Mouse (Mus musculus): Measurements from ENCODE around the gene Dupd1. TPM values are rescaled to one million over a fixed set of nuclear protein-coding genes. Genes with fewer than 3 reads are reported as not detected.

The Dupd1 gene
- polyA plus RNA-seq, 1 experiment = not detected

- WGBS = 23% methylated on average over 17 of the region's 17 CpGs
Measured at GRCm38 (mm10) chr14:21719646-21720383, 5.4 kb upstream of the Dupd1 start.

DNA sequence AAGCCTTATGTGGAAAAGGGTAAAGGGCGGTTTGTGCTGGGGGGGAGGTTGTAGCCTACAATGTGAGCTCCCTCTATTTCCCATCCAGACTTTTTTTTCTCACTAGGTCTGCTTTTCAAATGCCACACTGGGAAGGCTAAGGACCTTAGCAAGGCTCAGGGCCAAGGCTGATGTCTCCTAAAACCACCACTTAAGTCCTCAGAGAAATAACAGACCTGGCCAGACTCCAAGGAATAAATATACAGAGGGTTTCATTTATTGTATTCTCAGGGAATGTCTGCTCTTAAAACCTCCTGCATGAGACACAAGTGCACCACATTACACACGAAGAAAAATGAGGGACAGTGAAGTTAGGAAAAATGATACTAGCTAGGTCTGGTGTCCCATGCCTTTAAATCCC, 3.1 kb downstream of the Dupd1 start:
- TF ChIP-seq CTCF (IDR thresholded peaks at IDR 0.05; ENCODE audit: borderline replicate concordance, insufficient read depth, low read depth, low read length) = no peak
- TF ChIP-seq POLR2A (IDR thresholded peaks at IDR 0.05; ENCODE audit: borderline replicate concordance, insufficient read depth, low read length) = no peak
- no peak overlapping the region for H3K27ac ChIP-seq (ENCODE audit: insufficient read depth, low read length)
- no peak overlapping the region for H3K4me3 ChIP-seq (replicated peaks; ENCODE audit: insufficient read depth, low read depth, low read length)
- no peak for DNase-seq
- H3K27me3 ChIP-seq (ENCODE audit: control insufficient read depth, insufficient read depth, low read length) = no peaks in the 10 kb centered on the region
- 79% methylated on average over 2 of the region's 2 CpGs for WGBS
- H3K4me1 ChIP-seq (ENCODE audit: control insufficient read depth, insufficient read depth, low read length) = no peaks in the 10 kb centered on the region

More at GRCm38 (mm10) chr14:21719646-21720383, 5.4 kb upstream of the Dupd1 start:
- H3K4me3 ChIP-seq (replicated peaks; ENCODE audit: insufficient read depth, low read depth, low read length) = no peak overlapping the region
- TF ChIP-seq POLR2A (IDR thresholded peaks at IDR 0.05; ENCODE audit: borderline replicate concordance, insufficient read depth, low read length) = no peak
- no peak for TF ChIP-seq CTCF (IDR thresholded peaks at IDR 0.05; ENCODE audit: borderline replicate concordance, insufficient read depth, low read depth, low read length)
- no peaks in the 10 kb centered on the region for H3K4me1 ChIP-seq (ENCODE audit: control insufficient read depth, insufficient read depth, low read length)
- no peak for DNase-seq
- no peak overlapping the region for H3K27ac ChIP-seq (ENCODE audit: insufficient read depth, low read length)
- no peaks in the 10 kb centered on the region for H3K27me3 ChIP-seq (ENCODE audit: control insufficient read depth, insufficient read depth, low read length)

GRCm38 (mm10) chr14:21709545-21709944, 4.8 kb downstream of the Dupd1 start:
- no peak for TF ChIP-seq CTCF (IDR thresholded peaks at IDR 0.05; ENCODE audit: borderline replicate concordance, insufficient read depth, low read depth, low read length)
- no peak for TF ChIP-seq POLR2A (IDR thresholded peaks at IDR 0.05; ENCODE audit: borderline replicate concordance, insufficient read depth, low read length)
- H3K27ac ChIP-seq (ENCODE audit: insufficient read depth, low read length) = no peak overlapping the region
- no peak overlapping the region for H3K4me3 ChIP-seq (replicated peaks; ENCODE audit: insufficient read depth, low read depth, low read length)
- DNase-seq = no peak
- no peaks in the 10 kb centered on the region for H3K4me1 ChIP-seq (ENCODE audit: control insufficient read depth, insufficient read depth, low read length)
- H3K27me3 ChIP-seq (ENCODE audit: control insufficient read depth, insufficient read depth, low read length) = no peaks in the 10 kb centered on the region
- WGBS = 80% methylated on average over 2 of the region's 2 CpGs

DNA sequence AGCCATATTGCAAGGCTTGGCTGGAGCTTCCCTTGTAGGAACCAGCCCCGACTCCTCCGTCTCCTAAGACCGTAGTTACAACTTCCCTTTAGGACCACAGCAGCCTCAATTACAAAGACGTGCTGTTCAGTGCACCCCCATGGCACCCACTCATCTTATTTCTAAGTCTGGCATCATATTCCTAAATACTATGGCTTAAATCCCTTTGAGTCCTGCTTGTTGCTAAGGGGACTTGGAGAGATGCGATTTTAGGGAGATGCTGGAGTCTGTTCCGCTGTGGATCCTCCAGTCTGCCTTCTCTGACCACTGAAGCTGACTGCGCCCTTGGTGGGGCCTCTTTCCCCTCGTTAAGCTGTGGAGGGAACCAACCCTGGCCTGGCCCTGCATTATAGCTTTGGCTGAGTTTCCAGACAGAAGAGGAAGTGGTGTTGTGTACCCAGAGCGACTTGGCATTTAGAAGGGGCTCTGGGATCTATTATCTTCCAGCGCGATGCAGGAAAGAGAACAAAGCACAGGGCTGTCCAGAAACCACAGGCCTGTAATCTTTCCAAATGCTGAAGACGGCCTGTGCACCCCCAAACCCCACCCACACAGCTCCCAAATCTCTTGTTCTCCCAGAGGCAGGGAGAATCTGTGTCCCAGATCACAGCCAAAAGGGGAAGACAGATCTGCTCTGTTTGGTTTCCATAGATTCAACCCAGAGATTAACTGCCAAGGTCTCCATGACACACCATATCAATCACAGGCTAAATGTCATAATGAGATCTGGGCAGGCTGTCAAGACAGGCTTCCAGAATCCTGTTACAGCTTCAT, 7.4 kb downstream of the Dupd1 start:
- 33% methylated on average over 12 of the region's 12 CpGs for WGBS
- no peak for TF ChIP-seq CTCF (IDR thresholded peaks at IDR 0.05; ENCODE audit: borderline replicate concordance, insufficient read depth, low read depth, low read length)
- TF ChIP-seq POLR2A (IDR thresholded peaks at IDR 0.05; ENCODE audit: borderline replicate concordance, insufficient read depth, low read length) = no peak
- Histone ChIP-seq H3K4me3 (replicated peaks; ENCODE audit: insufficient read depth, low read depth, low read length) (no peak overlapping the region), H3K27ac (ENCODE audit: insufficient read depth, low read length) (no peak overlapping the region), H3K27me3 (ENCODE audit: control insufficient read depth, insufficient read depth, low read length) (no peaks in the 10 kb centered on the region), H3K4me1 (ENCODE audit: control insufficient read depth, insufficient read depth, low read length) (no peaks in the 10 kb centered on the region)
- no peak for DNase-seq

DNA sequence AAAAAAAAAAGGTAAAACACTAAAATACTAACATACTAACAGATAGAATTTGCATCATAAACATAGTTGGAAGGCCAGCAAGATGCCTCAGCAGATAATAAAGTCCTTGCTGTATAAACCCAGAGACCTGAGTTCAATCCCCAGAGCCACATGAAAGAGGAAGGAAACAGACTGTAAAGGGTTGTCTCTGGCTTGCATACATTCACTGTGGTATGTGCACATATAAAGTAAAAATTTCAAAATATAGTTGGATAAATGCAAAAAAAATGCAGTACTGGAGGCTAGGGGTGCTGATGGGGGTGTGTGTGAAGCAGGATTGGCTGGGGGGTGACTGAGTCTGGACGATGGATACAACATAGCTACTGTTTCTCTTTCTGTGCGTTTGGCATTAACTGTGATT, 8.9 kb downstream of the Dupd1 start:
- no peak overlapping the region for H3K27ac ChIP-seq (ENCODE audit: insufficient read depth, low read length)
- WGBS = 75% methylated on average over 2 of the region's 2 CpGs
- no peaks in the 10 kb centered on the region for H3K27me3 ChIP-seq (ENCODE audit: control insufficient read depth, insufficient read depth, low read length)
- H3K4me1 ChIP-seq (ENCODE audit: control insufficient read depth, insufficient read depth, low read length) = no peaks in the 10 kb centered on the region
- TF ChIP-seq CTCF (IDR thresholded peaks at IDR 0.05; ENCODE audit: borderline replicate concordance, insufficient read depth, low read depth, low read length) (no peak), POLR2A (IDR thresholded peaks at IDR 0.05; ENCODE audit: borderline replicate concordance, insufficient read depth, low read length) (no peak)
- no peak for DNase-seq
- no peak overlapping the region for H3K4me3 ChIP-seq (replicated peaks; ENCODE audit: insufficient read depth, low read depth, low read length)

- no peak for DNase-seq
- Histone ChIP-seq H3K4me3 (replicated peaks; ENCODE audit: insufficient read depth, low read depth, low read length) (no peak overlapping the region), H3K4me1 (ENCODE audit: control insufficient read depth, insufficient read depth, low read length) (no peaks in the 10 kb centered on the region), H3K27me3 (ENCODE audit: control insufficient read depth, insufficient read depth, low read length) (no peaks in the 10 kb centered on the region), H3K27ac (ENCODE audit: insufficient read depth, low read length) (no peak overlapping the region)
- 75% methylated on average over 5 of the region's 5 CpGs for WGBS
- no peak for TF ChIP-seq POLR2A (IDR thresholded peaks at IDR 0.05; ENCODE audit: borderline replicate concordance, insufficient read depth, low read length)
- no peak for TF ChIP-seq CTCF (IDR thresholded peaks at IDR 0.05; ENCODE audit: borderline replicate concordance, insufficient read depth, low read depth, low read length)
Measured at GRCm38 (mm10) chr14:21703255-21703654, 11.1 kb downstream of the Dupd1 start.

DNA sequence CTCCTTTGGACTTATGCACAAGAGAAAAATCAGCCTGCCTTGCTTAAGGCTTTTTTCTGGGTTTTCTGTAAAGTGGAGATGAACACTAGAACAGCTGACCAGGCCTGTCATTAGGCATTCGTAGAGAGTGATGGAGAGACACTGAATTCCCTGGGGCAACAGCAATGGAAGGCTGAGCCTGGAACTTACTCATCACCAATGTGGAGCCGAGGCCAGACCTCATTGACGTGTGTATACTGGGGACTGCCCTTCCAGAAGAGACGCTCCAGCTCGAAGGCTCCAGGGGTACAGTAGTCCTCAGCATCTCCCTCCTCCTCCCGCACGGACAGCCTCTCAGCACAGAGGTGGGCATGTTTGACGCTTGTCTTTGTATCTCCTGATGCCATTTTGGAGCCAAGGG, 11.7 kb downstream of the Dupd1 start:
- no peak for DNase-seq
- WGBS = 91% methylated on average over 8 of the region's 8 CpGs

More for the DNA sequence above, 11.7 kb downstream of the Dupd1 start:
- Histone ChIP-seq H3K27ac (ENCODE audit: insufficient read depth, low read length) (no peak overlapping the region), H3K4me3 (replicated peaks; ENCODE audit: insufficient read depth, low read depth, low read length) (no peak overlapping the region), H3K4me1 (ENCODE audit: control insufficient read depth, insufficient read depth, low read length) (no peaks in the 10 kb centered on the region), H3K27me3 (ENCODE audit: control insufficient read depth, insufficient read depth, low read length) (no peaks in the 10 kb centered on the region)
- TF ChIP-seq CTCF (IDR thresholded peaks at IDR 0.05; ENCODE audit: borderline replicate concordance, insufficient read depth, low read depth, low read length) (no peak), POLR2A (IDR thresholded peaks at IDR 0.05; ENCODE audit: borderline replicate concordance, insufficient read depth, low read length) (no peak)
